Comparison of ENCODE assay signal across 8 mouse cellular contexts in the genomic region with DNA sequence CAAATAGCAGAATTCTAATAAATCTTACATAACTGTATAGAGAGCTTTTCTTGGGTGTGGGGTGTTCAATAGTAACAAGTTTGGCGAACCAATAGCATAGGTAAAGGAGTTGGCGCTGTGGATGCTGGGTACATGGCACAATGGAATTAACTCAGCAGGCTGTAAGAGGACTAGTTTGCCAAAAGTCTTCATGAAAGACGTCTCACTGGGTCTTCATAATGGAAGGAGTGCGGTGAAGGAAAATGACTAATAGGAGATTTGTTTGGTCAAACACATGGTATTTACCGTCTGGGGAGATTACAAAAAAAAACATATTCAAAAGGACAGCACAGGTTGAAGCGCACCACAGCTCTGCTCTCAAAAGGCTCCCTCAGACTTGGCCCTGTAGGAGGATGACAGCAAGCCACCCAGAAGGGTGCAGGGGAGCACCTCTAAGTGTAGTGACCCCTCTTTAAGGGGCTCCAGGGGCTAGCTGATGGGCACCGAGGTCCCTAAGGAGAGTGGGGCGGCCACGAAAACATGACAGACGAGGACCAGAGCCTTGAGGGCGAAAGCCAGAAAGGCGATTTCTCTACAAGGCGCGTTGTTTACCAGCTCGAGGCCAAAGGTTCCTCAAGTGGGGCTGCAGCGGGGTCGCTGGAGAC. TPM values are rescaled to one million over a fixed set of nuclear protein-coding genes. Genes with fewer than 3 reads are reported as not detected.
DNase-seq lines count a peak whose midpoint lies in the region; ATAC-seq lines count a peak whose summit lies in the region.

No protein-coding gene starts in this region.

- H3K4me2 ChIP-seq in kidney, embryonic 14.5 days (replicated peaks; ENCODE audit: low read depth, low read length), result peak overlapping the region; percentile 91
- H3K4me2 ChIP-seq in forebrain, embryonic 11.5 days (ENCODE audit: low read depth, low read length, severe bottlenecking), result peak overlapping the region; percentile 71
- peak overlapping the region; percentile 94 for H3K4me2 ChIP-seq in liver, embryonic 12.5 days

- 20% methylated on average over 17 of the region's 17 CpGs for WGBS in kidney, embryonic 14.5 days
- WGBS in forebrain, embryonic 11.5 days, result 9% methylated on average over 17 of the region's 17 CpGs
- WGBS in liver, embryonic 12.5 days (ENCODE audit: insufficient replicate concordance), result 22% methylated on average over 17 of the region's 17 CpGs

- peak; percentile 56 for ATAC-seq in kidney, embryonic 14.5 days (ENCODE audit: low FRiP score, low TSS enrichment)
- peak; percentile 63 for ATAC-seq in forebrain, embryonic 11.5 days (replicated peaks; ENCODE audit: low FRiP score)
- peak; percentile 18 for ATAC-seq in liver, embryonic 12.5 days

- peak overlapping the region; percentile 96 for H3K27ac ChIP-seq in kidney, embryonic 14.5 days (ENCODE audit: low read depth, low read length)
- peak overlapping the region; percentile 96 for H3K27ac ChIP-seq in forebrain, embryonic 11.5 days (ENCODE audit: low read depth, low read length)
- peak overlapping the region; percentile 95 for H3K27ac ChIP-seq in liver, embryonic 12.5 days

- no peaks in the 10 kb centered on the region for H3K9me3 ChIP-seq in kidney, embryonic 14.5 days (ENCODE audit: control insufficient read depth, low read length)
- no peaks in the 10 kb centered on the region for H3K9me3 ChIP-seq in forebrain, embryonic 11.5 days (ENCODE audit: control insufficient read depth, low read length)
- H3K9me3 ChIP-seq in liver, embryonic 12.5 days (replicated peaks), result no peaks in the 10 kb centered on the region

- peaks cover 28% of the 10 kb centered on the region for H3K4me1 ChIP-seq in kidney, embryonic 14.5 days (ENCODE audit: control insufficient read depth, insufficient read depth, low read length)
- peaks cover 7% of the 10 kb centered on the region; the same call in 1 of the 2 replicates for H3K4me1 ChIP-seq in forebrain, embryonic 11.5 days (replicated peaks; ENCODE audit: control insufficient read depth, insufficient read depth, low read length)
- H3K4me1 ChIP-seq in liver, embryonic 12.5 days, result peaks cover 36% of the 10 kb centered on the region

- H3K9ac ChIP-seq in kidney, embryonic 14.5 days (ENCODE audit: low read depth, low read length), result peak overlapping the region; percentile 98
- H3K9ac ChIP-seq in forebrain, embryonic 11.5 days (ENCODE audit: low read length), result peak overlapping the region; percentile 98
- peak overlapping the region; percentile 99 for H3K9ac ChIP-seq in liver, embryonic 12.5 days

- no peaks in the 10 kb centered on the region for H3K36me3 ChIP-seq in kidney, embryonic 14.5 days (ENCODE audit: control insufficient read depth, insufficient read depth, low read length)
- no peaks in the 10 kb centered on the region for H3K36me3 ChIP-seq in forebrain, embryonic 11.5 days (ENCODE audit: control insufficient read depth, insufficient read depth, low read length)
- no peaks in the 10 kb centered on the region for H3K36me3 ChIP-seq in liver, embryonic 12.5 days

- no peak for DNase-seq in kidney, adult 11 months
- DNase-seq in NIH3T3 (ENCODE audit: low read depth), result peak; percentile 32
- no peak for DNase-seq in forebrain, embryonic 11.5 days (ENCODE audit: low spot score)
- DNase-seq in c-Kit-positive CD71-positive TER-119-positive erythroid progenitor cells, embryonic 14.5 days (ENCODE audit: low spot score), result no peak
- DNase-seq in gastrocnemius, adult 8-10 months (ENCODE audit: low spot score in 2 of 2), result no peak
- DNase-seq in B cell, adult 2 months, result no peak

- peak overlapping the region; percentile 93 for H3K4me3 ChIP-seq in kidney, embryonic 14.5 days (ENCODE audit: low read length)
- peak overlapping the region; percentile 93 for H3K4me3 ChIP-seq in forebrain, embryonic 11.5 days (ENCODE audit: low read depth, low read length)
- peak overlapping the region; percentile 95 for H3K4me3 ChIP-seq in liver, embryonic 12.5 days

- no peaks in the 10 kb centered on the region for H3K27me3 ChIP-seq in kidney, embryonic 14.5 days (ENCODE audit: control insufficient read depth, insufficient read depth, low read length)
- no peaks in the 10 kb centered on the region for H3K27me3 ChIP-seq in forebrain, embryonic 11.5 days (ENCODE audit: control insufficient read depth, insufficient read depth, low read length)
- no peaks in the 10 kb centered on the region for H3K27me3 ChIP-seq in liver, embryonic 12.5 days (replicated peaks)

RNA-seq across cellular contexts. Expression of gene Usp47, which starts 0.7 kb away (rescaled TPM):
- 31.9 and 80.9 TPM in 2 replicates for polyA plus RNA-seq in kidney, embryonic 14.5 days (2014; fragmentation: Nextera tagmentation; extraction: Ambion mirVana)
- polyA plus RNA-seq in forebrain, embryonic 11.5 days (2014; fragmentation: Nextera tagmentation; extraction: Ambion mirVana), result 107 and 114 TPM in 2 replicates
- polyA plus RNA-seq in liver, embryonic 12.5 days (2016; fragmentation: Nextera tagmentation; extraction: Ambion mirVana), result 36.9 and 37.2 TPM in 2 replicates
- total RNA-seq in gastrocnemius, adult 8-10 months (2022), result 100 to 1,000 TPM; 231 to 268 (median 245) TPM
